Mouse (Mus musculus) adrenal gland (tissue): ENCODE data around the gene Uts2.
"Not testable (repeated sequence)": the region's sequence is repeated elsewhere in the genome, so short reads cannot be mapped to it uniquely, and the experiment has no call there.

Source experiments
- intact Hi-C: fragments of 180-260 bp; cut with DNase I; formaldehyde crosslinking; loops from one replicate; pipeline ENCODE4 v1.15.1; 2025

Gene Uts2

GRCm38 (mm10) chr4:151010316-151010715, 13.4 kb downstream of the Uts2 start:
- intact Hi-C loops, result no loop called here

- intact Hi-C loops, result no loop called here
These were observed 19.0 kb downstream of the Uts2 start for GRCm38 (mm10) chr4:151015946-151016345.

- intact Hi-C loops, result not testable (repeated sequence)
These were observed 20.5 kb downstream of the Uts2 start for GRCm38 (mm10) chr4:151017356-151017755.

GRCm38 (mm10) chr4:151024152-151024551, 27.3 kb downstream of the Uts2 start:
- intact Hi-C loops, result no loop called here

- intact Hi-C loops, result no loop called here
These were observed 30.1 kb downstream of the Uts2 start for GRCm38 (mm10) chr4:151027001-151027400.

- intact Hi-C loops, result no loop called here
These were observed 39.6 kb downstream of the Uts2 start for GRCm38 (mm10) chr4:151036521-151036920.

- intact Hi-C loops, result no loop called here
These were observed 40.9 kb downstream of the Uts2 start for GRCm38 (mm10) chr4:151037800-151038199.

- intact Hi-C loops, result no loop called here
These were observed 44.6 kb downstream of the Uts2 start for GRCm38 (mm10) chr4:151041506-151041905.

GRCm38 (mm10) chr4:151043281-151043680, 46.4 kb downstream of the Uts2 start:
- intact Hi-C loops, result no loop called here

- intact Hi-C loops, result no loop called here
These were observed 47.4 kb downstream of the Uts2 start, which contains the start of gene Per3 for GRCm38 (mm10) chr4:151044037-151044943. Gene Per3, minus strand, starts transcription at chr4:151044665.

GRCm38 (mm10) chr4:151044944-151045570, 48.2 kb downstream of the Uts2 start:
- intact Hi-C loops, result no loop called here

GRCm38 (mm10) chr4:151046524-151046923, 49.6 kb downstream of the Uts2 start:
- intact Hi-C loops, result no loop called here

- intact Hi-C loops, result no loop called here
These were observed 54.3 kb downstream of the Uts2 start for GRCm38 (mm10) chr4:151051162-151051561.
